Mouse (Mus musculus) small intestine, adult 2 months (tissue): ENCODE results near the gene Usp16. TPM values are rescaled to one million over a fixed set of nuclear protein-coding genes. Genes with fewer than 3 reads are reported as not detected.

Experiments
- H3K27ac ChIP-seq: fragments of 200-500 bp; 2 replicates; pipeline ENCODE4 v1.5.1; 2012; ENCODE audit warnings: low read depth, low read length, control low read depth, inconsistent platforms; ENCODE audit not compliant: insufficient read depth
- H3K27me3 ChIP-seq: fragments of 200-500 bp; 2 replicates; pipeline ENCODE4 v1.6.1; 2012; ENCODE audit warnings: mild to moderate bottlenecking, moderate library complexity, low read length, inconsistent platforms; ENCODE audit not compliant: control insufficient read depth, insufficient read depth
- H3K36me3 ChIP-seq: fragments of 200-500 bp; 2 replicates; pipeline ENCODE4 v1.6.1; 2012; ENCODE audit warnings: mild to moderate bottlenecking, low read length, control low read depth, inconsistent platforms; ENCODE audit not compliant: control insufficient read depth, insufficient read depth
- H3K4me1 ChIP-seq: fragments of 200-500 bp; 2 replicates; pipeline ENCODE4 v1.6.1; 2012; ENCODE audit warnings: low read length, inconsistent platforms, mixed read lengths; ENCODE audit not compliant: control insufficient read depth, insufficient read depth, insufficient read length
- H3K4me3 ChIP-seq: fragments of 200-500 bp; 2 replicates; pipeline ENCODE4 v1.5.1; 2012; ENCODE audit warnings: low read depth, mild to moderate bottlenecking, control low read depth, inconsistent platforms, low read length, moderate library complexity
- CTCF ChIP-seq: fragments of 200-500 bp; IDR thresholded peaks from 2 replicates; pipeline ENCODE4 v1.5.1; 2012; ENCODE audit warnings: low read depth, mild to moderate bottlenecking, control low read depth, inconsistent platforms, low read length, moderate library complexity, mixed read lengths; ENCODE audit not compliant: insufficient replicate concordance, insufficient read length; ENCODE audit errors: extremely low read depth
- POLR2A ChIP-seq: fragments of 200-500 bp; IDR thresholded peaks from 2 replicates; pipeline ENCODE4 v1.6.1; 2012; ENCODE audit warnings: low read depth, mild to moderate bottlenecking, control low read depth, inconsistent platforms, low read length, moderate library complexity
- WGBS: fragments of 180-500 bp; shearing (Covaris S2); methylation state at CpG from one replicate; pipeline ENCODE4 v1.1.7; 2018; 5-methylcytosine and 5-hydroxymethylcytosine counted together
- polyA plus RNA-seq: library from polyadenylated mRNA; depleted of rRNA; stranded (reverse); fragments of >200 nt; gene quantifications from 2 replicates; pipeline ENCODE4 v1.2.3, GENCODE M21; 2012; rRNA removed

The Usp16 gene
- 5.4 and 10.0 TPM in 2 replicates for polyA plus RNA-seq

DNA sequence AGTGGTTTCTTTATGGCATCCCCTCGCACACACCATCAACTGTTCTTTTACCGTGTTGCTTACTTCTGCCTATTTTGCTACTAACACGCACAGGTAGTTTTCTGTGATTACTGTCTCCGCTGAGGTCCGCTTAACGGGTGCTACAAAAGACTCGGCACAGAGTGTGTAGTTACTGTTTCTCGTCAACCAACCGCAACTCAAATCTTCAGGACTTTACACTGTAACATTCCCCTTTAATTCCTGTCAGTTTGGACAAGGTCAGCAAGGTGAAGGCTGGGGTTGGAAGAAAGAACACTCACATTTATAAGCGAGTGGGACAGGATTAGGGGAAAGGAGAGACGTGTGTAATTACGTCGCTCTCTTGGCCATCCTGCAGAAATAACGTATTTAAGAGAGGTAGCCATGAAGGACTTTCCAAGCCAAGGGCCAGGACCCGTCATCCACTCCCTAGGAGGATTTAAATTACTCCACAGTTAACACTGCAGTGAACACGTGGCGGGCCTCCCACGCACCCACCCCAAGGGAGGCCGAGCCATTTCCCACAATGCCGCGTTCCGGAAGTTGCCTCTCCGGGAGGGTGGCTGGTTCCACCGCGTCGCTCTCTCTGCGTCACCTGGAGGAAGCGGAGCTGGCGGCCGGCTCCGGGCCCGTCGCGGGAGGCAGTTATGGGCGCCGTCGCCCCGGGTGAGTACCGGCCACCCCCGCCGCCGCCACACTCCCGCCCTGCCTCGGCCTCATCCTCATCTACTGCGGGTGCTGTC lies at the start of gene Usp16:
Gene Usp16, plus strand, starts transcription at position 285 of the 761 bp plus-strand sequence.
- no peaks in the 10 kb centered on the region for H3K27me3 ChIP-seq
- peak within 1 kb of the TSS; percentile 96 for H3K4me3 ChIP-seq
- H3K4me1 ChIP-seq = peaks cover 3% of the 10 kb centered on the region; the same call in 1 of the 2 replicates
- H3K27ac ChIP-seq = peak within 1 kb of the TSS; percentile 44
- peaks cover 6% of the 10 kb centered on the region; the same call in 1 of the 2 replicates for H3K36me3 ChIP-seq
- TF ChIP-seq CTCF (no peak), POLR2A (peak; percentile 82)
- WGBS = 11% methylated on average over 44 of the region's 45 CpGs

DNA sequence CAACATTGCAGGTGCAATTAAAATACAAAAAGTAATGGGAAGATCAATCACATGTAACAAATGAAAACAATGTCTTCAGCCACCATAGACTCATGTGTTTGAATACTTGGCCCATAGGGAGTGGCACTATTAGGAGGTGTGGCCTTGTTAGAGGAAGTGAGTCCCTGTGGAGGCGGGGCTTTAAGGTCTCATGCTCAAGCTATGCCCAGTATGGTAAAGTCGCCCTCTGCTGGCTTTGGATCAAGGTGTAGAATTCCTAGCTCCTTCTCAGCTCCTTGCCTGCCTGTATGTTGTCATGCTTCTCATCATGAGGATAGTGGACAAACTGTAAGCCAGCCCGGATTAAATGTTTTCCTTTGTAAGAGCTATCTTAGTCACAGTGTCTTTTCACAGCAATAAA lies 49.5 kb upstream of the Usp16 start:
- no peaks in the 10 kb centered on the region for H3K4me1 ChIP-seq
- H3K4me3 ChIP-seq = no peak overlapping the region
- 75% methylated on average over 3 of the region's 3 CpGs for WGBS
- no peak overlapping the region for H3K27ac ChIP-seq
- no peaks in the 10 kb centered on the region for H3K27me3 ChIP-seq
- no peak; the same call in 1 of the 2 replicates for TF ChIP-seq CTCF
- TF ChIP-seq POLR2A = no peak
- peaks cover 68% of the 10 kb centered on the region for H3K36me3 ChIP-seq

DNA sequence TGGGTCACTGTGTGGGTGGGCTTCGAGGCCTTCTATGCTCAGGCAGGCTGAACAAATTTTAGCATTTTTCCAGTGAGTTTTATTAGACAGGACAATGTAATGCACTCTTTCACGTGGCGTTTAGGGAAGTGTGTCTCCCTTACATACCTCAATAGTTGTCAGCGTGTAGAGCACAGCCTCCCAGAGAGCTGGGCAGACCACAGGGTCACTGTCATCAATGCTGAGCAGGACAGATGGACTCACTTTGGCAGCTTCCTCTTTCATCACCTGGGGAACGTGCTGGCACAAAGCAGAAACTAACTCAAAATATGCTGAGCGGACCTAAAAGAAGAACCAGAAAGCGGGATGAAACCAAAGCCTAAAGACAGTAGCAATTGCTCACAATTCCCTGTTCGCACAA lies 33.8 kb upstream of the Usp16 start:
- 92% methylated on average over 8 of the region's 8 CpGs for WGBS
- no peak overlapping the region for H3K27ac ChIP-seq
- no peaks in the 10 kb centered on the region for H3K27me3 ChIP-seq
- H3K36me3 ChIP-seq = peaks cover 70% of the 10 kb centered on the region
- H3K4me3 ChIP-seq = no peak overlapping the region
- TF ChIP-seq CTCF (no peak), POLR2A (no peak)
- H3K4me1 ChIP-seq = no peaks in the 10 kb centered on the region

DNA sequence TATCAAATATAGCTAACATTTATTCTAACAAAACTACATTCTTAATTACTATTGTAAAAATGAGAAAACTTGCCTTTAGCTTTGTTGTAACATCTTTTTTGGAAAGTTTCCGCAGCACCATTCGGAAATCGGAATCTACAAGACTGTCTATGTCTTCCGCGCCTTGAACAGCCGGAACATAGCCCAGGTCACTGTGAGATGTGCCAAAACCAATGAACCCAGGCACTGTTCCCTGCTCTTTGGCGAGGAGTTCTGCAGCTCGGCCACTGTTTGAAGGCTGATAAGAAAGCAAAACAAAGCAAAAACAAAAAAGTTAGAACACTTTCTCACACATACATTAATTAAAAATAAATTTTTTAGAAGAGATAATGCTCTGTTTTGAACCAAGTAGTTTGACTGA lies 27.0 kb upstream of the Usp16 start:
- Histone ChIP-seq H3K27me3 (no peaks in the 10 kb centered on the region), H3K4me1 (no peaks in the 10 kb centered on the region), H3K36me3 (peaks cover 29% of the 10 kb centered on the region), H3K4me3 (no peak overlapping the region), H3K27ac (no peak overlapping the region)
- TF ChIP-seq CTCF = no peak
- no peak for TF ChIP-seq POLR2A
- 91% methylated on average over 8 of the region's 8 CpGs for WGBS

DNA sequence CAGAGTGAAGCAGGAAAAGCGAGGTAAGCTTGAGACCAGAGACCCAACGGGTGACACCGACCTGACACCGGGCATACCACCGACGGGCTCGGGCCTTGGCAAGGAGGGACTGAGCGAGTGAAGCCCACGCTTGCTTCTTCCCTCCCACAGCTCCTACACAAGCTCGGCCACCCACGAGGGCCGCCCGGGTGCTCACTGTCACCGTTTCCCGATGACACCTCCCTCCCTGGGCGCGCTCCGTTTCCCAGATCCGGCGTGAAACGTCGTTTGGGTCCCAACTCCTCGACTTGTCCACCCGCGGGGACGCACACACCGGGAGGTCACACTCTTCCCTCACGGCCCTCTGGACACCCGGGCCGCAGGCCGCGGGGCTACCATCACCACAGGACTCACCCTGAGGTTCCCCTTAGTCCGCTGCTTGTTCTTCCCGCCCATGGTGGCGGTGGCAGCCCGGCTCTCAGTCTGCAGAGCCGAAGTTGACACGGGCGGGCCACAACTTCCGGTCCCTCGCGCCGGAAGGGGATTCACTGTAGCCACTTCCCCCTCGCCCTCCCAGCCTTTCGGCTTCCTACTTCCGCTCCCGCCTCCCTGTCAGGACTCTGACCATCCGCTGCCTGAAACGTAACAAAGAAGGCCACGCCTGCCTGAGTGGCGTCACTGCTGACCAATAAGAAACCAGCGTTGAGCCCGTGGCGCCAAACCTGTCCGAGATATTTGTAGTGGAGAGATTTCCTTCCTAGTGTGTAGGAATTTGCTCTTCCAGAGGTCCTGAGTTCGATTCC lies 22.3 kb upstream of the Usp16 start, which contains the start of gene Ltn1:
Gene Ltn1, minus strand, starts transcription at position 580 of the 782 bp plus-strand sequence.
- under 1% methylated on average over 56 of the region's 56 CpGs for WGBS
- Histone ChIP-seq H3K4me1 (peaks cover 10% of the 10 kb centered on the region), H3K36me3 (peaks cover 12% of the 10 kb centered on the region), H3K27ac (peak within 1 kb of the TSS; percentile 32; the same call in 1 of the 2 replicates), H3K4me3 (peak within 1 kb of the TSS; percentile 81), H3K27me3 (no peaks in the 10 kb centered on the region)
- no peak for TF ChIP-seq CTCF
- TF ChIP-seq POLR2A = peak; percentile 50; the same call in 1 of the 2 replicates

DNA sequence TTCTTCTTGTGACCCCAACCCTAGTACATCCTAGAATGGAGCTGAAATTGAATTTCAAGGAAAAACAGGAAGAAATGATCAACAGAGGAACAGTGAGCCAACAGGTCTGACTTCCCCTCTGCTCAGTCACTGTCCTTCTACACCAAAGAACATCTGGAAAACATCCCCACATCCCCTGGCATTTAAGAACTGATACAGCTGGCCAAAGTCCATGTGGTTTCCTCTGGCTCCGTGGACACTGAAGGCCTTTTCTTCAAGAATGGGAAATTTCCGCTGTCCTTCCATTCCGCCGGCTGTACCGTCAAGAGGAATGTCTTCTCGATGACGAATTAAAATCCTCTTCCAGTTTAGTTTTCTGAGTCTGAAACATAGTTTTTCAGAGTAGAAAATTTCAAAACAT lies 20.2 kb upstream of the Usp16 start:
- Histone ChIP-seq H3K36me3 (peaks cover 10% of the 10 kb centered on the region), H3K4me3 (no peak overlapping the region), H3K4me1 (peaks cover 12% of the 10 kb centered on the region), H3K27ac (peak overlapping the region; percentile 93; the same call in 1 of the 2 replicates), H3K27me3 (no peaks in the 10 kb centered on the region)
- TF ChIP-seq CTCF = no peak
- no peak for TF ChIP-seq POLR2A
- WGBS = 81% methylated on average over 7 of the region's 7 CpGs

DNA sequence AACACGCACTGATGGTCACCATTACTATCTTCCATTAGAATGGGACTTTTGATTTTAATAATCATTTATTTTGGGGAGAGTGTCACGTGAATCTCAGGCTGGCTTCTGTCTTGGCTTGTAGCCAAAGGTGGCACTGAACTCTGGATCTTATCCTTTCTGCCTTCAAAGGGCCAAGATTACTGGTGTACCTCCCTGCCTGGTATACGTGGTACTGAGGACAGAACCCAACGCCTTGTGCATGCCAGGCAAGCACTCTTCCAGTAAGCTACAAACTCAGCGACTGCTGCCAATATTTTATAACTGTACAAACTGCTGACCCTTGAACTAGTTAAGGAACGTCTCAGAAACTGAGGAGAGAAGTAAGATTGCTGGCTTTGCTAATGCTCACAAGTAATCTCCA lies 19.6 kb upstream of the Usp16 start:
- H3K4me1 ChIP-seq = peaks cover 12% of the 10 kb centered on the region
- H3K4me3 ChIP-seq = no peak overlapping the region
- peaks cover 10% of the 10 kb centered on the region for H3K36me3 ChIP-seq
- 28% methylated on average over 6 of the region's 6 CpGs for WGBS
- H3K27ac ChIP-seq = peak overlapping the region; percentile 93
- H3K27me3 ChIP-seq = no peaks in the 10 kb centered on the region
- TF ChIP-seq CTCF (no peak), POLR2A (no peak)
